Mouse (Mus musculus) ES-E14 (cell line): ENCODE measurements around the gene Heyl. TPM values are rescaled to one million over a fixed set of nuclear protein-coding genes. Genes with fewer than 3 reads are reported as not detected.

Source experiments
- DNase-seq: peaks from one replicate; pipeline ENCODE4 v3.0.0-alpha.2; 2013; ENCODE audit warnings: low read depth, low spot score
- H3K27ac ChIP-seq: 2 replicates; pipeline ENCODE4 v1.5.1; 2012; ENCODE audit warnings: low read depth, mild to moderate bottlenecking, low read length, moderate library complexity, mixed read lengths; ENCODE audit not compliant: poor library complexity, insufficient read depth, severe bottlenecking
- H3K36me3 ChIP-seq: 2 replicates; pipeline ENCODE4 v1.6.1; 2012; ENCODE audit warnings: mild to moderate bottlenecking, low read length, moderate library complexity, mixed read lengths; ENCODE audit not compliant: control insufficient read depth, poor library complexity, insufficient read depth, severe bottlenecking
- H3K4me1 ChIP-seq, 2 experiments: fragments of 150-350 bp in 1 of 2; sonication (generic) in 1 of 2; 2 replicates each; pipeline ENCODE4 v1.6.1; 2012; ENCODE audit warnings: low read length in 2 of 2, mild to moderate bottlenecking in 1 of 2, mixed read lengths in 1 of 2; ENCODE audit not compliant: control insufficient read depth in 2 of 2, insufficient read depth in 2 of 2, poor library complexity in 1 of 2
- H3K4me3 ChIP-seq, 2 experiments: fragments of 150-350 bp in 1 of 2; sonication (generic) in 1 of 2; 2 replicates each; pipeline ENCODE4 v1.5.1; 2012; ENCODE audit warnings: low read length in 2 of 2, low read depth in 1 of 2, mild to moderate bottlenecking in 1 of 2, mixed read lengths in 1 of 2; ENCODE audit not compliant: insufficient read depth in 1 of 2, poor library complexity in 1 of 2, severe bottlenecking in 1 of 2
- H3K9ac ChIP-seq: 2 replicates; pipeline ENCODE4 v1.6.1; 2012; ENCODE audit warnings: low read depth, mild to moderate bottlenecking, low read length, mixed read lengths; ENCODE audit not compliant: poor library complexity, insufficient read depth, severe bottlenecking
- H3K9me3 ChIP-seq: fragments of 150-350 bp; sonication (generic); 2 replicates; pipeline ENCODE4 v1.6.1; 2012; ENCODE audit warnings: low read depth, mild to moderate bottlenecking, low read length; ENCODE audit not compliant: control insufficient read depth, insufficient read depth
- CHD2 ChIP-seq: IDR thresholded peaks from 2 replicates; pipeline ENCODE4 v1.6.1; 2014; ENCODE audit warnings: mild to moderate bottlenecking, low read depth, low read length, inconsistent platforms
- HCFC1 ChIP-seq: IDR thresholded peaks from 2 replicates; pipeline ENCODE4 v1.6.1; 2012; ENCODE audit warnings: low read length, inconsistent platforms, borderline replicate concordance; ENCODE audit not compliant: insufficient read depth
- MAFK ChIP-seq: IDR thresholded peaks from 2 replicates; pipeline ENCODE4 v1.6.1; 2014; ENCODE audit warnings: mild to moderate bottlenecking, low read depth, low read length, inconsistent platforms; ENCODE audit not compliant: insufficient read depth
- ZC3H11A ChIP-seq: IDR thresholded peaks from 2 replicates; pipeline ENCODE4 v1.6.1; 2012; ENCODE audit warnings: low read depth, mild to moderate bottlenecking, inconsistent platforms, low read length, borderline replicate concordance
- ZNF384 ChIP-seq: IDR thresholded peaks from 2 replicates; pipeline ENCODE4 v1.6.1; 2012; ENCODE audit warnings: low read depth, low read length, inconsistent platforms
- in situ Hi-C, 2 experiments: fragments of 600-800 bp; cut with MboI; formaldehyde crosslinking; loops; one replicate each; pipeline ENCODE4 v1.15.1; 2025; ENCODE audit warnings: low sequenced_read_pairs in 2 of 2, inconsistent platforms in 1 of 2; ENCODE audit not compliant: unreplicated experiment in 2 of 2
- total RNA-seq: library from RNA; depleted of rRNA; stranded (reverse); fragments of 300-350 nt; gene quantifications from 2 replicates; pipeline ENCODE4 v1.2.3, GENCODE M21; 2012; rRNA removed

Heyl gene
- not detected in 2 replicates for total RNA-seq

GRCm38 (mm10) chr4:123233492-123234084 lies at the start of gene Heyl:
Heyl (plus strand) TSS chr4:123233556.
- H3K4me3 ChIP-seq, result peak within 1 kb of the TSS; percentile 59 to 63
- H3K36me3 ChIP-seq, result no peaks in the 10 kb centered on the region
- in situ Hi-C loops, result no loop called here
- no peaks in the 10 kb centered on the region for H3K9me3 ChIP-seq
- TF ChIP-seq ZC3H11A (no peak), CHD2 (no peak), MAFK (no peak), HCFC1 (no peak), ZNF384 (no peak)
- H3K4me1 ChIP-seq, result peaks cover 0 to 5% of the 10 kb centered on the region in 2 experiments; a peak in 1 of 4 replicates
- no peak within 1 kb of the TSS for H3K9ac ChIP-seq
- no peak for DNase-seq
- no peak within 1 kb of the TSS for H3K27ac ChIP-seq

DNA sequence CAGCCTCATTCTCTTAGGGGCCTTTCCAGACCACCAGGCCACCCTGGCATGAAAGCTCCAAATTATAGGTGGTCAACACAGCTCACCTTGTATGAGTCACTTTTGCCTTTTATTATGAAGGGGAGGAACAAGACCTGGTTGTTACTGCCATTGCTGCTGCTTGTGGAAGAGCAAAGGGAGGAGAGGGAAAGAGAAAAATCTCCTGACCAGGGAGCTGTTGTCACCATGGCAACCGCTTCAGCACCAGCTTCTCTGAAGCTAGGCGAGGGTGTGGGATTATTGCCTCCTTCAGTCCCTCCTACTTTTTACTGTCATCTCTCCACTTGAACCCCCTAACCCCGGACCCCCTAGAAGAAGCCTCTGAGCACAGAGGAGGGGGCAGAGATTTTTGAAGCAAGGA lies 48.5 kb upstream of the Heyl start:
- DNase-seq, result no peak
- in situ Hi-C loops, result no loop called here
- Histone ChIP-seq H3K36me3 (no peaks in the 10 kb centered on the region), H3K9me3 (no peaks in the 10 kb centered on the region), H3K4me3 (no peak overlapping the region), H3K27ac (no peak overlapping the region), H3K9ac (no peak overlapping the region), H3K4me1 (peaks cover 0 to 7% of the 10 kb centered on the region in 2 experiments; a peak in 1 of 4 replicates)
- no peak for TF ChIP-seq ZC3H11A
- no peak for TF ChIP-seq CHD2
- no peak for TF ChIP-seq HCFC1
- no peak for TF ChIP-seq ZNF384
- no peak for TF ChIP-seq MAFK

DNA sequence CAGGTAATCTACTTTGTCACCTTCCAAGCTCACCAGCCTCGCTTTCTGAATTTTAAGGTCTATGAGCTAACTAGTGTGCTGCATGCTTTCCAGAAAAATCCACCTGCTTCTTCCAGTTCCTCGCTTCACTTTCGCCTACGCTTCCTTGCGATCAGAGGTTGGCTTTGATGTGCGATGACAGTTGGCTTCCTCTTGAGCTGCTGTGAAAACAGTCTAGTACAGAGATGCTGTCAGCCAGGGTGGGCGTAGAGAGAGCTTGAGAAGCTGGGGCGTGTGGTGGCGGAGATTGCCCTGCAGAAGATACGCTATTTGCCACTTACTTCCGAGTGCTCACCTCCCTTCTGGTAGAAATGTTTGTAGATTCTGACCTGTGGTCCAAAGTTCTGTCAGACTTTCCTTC lies 41.0 kb upstream of the Heyl start:
- Histone ChIP-seq H3K4me3 (no peak overlapping the region), H3K9ac (no peak overlapping the region), H3K27ac (no peak overlapping the region), H3K36me3 (no peaks in the 10 kb centered on the region), H3K9me3 (no peaks in the 10 kb centered on the region), H3K4me1 (no peaks in the 10 kb centered on the region; a peak in 1 of 4 replicates)
- no peak for DNase-seq
- in situ Hi-C loops, result no loop called here
- TF ChIP-seq ZNF384, result no peak
- TF ChIP-seq ZC3H11A, result no peak
- no peak for TF ChIP-seq HCFC1
- no peak for TF ChIP-seq MAFK
- no peak for TF ChIP-seq CHD2

GRCm38 (mm10) chr4:123193791-123194190 lies 39.6 kb upstream of the Heyl start:
- Histone ChIP-seq H3K36me3 (no peaks in the 10 kb centered on the region), H3K9ac (no peak overlapping the region), H3K9me3 (no peaks in the 10 kb centered on the region), H3K27ac (no peak overlapping the region), H3K4me1 (no peaks in the 10 kb centered on the region; a peak in 1 of 4 replicates), H3K4me3 (no peak overlapping the region)
- DNase-seq, result no peak
- in situ Hi-C loops, result no loop called here
- TF ChIP-seq CHD2 (no peak), ZNF384 (no peak), MAFK (no peak), ZC3H11A (no peak), HCFC1 (no peak)

DNA sequence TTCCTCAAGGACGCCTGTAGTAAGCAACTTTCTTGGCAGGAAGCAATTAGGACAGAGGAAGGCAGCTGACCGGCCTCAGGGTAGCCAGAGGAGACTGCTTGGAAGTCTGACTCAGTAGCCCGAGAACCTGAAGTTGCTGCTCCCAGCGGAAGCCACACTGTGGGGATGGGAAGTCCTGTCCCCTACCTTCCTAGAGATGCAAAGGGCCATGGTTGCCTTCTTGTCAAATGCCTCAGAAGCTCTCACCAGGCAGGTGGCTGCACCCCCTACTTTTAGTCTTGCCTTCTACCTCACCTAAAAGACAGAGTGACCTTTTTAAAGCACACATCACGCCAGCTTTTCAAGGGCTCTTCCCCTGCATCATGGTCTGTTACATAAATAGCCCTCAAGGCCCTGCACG lies 36.7 kb upstream of the Heyl start:
- Histone ChIP-seq H3K9me3 (no peaks in the 10 kb centered on the region), H3K27ac (no peak overlapping the region), H3K9ac (no peak overlapping the region), H3K4me3 (no peak overlapping the region), H3K36me3 (no peaks in the 10 kb centered on the region), H3K4me1 (peaks cover 0 to 2% of the 10 kb centered on the region in 2 experiments; a peak in 1 of 4 replicates)
- TF ChIP-seq ZNF384 (no peak), CHD2 (no peak), ZC3H11A (no peak), MAFK (no peak), HCFC1 (no peak)
- in situ Hi-C loops, result no loop called here
- DNase-seq, result no peak
